Mouse (Mus musculus) T-helper 17 cell (primary cell): Measurements from ENCODE around the gene G3bp2.

Experiments used
- in situ Hi-C, 2 experiments: fragments of 300-600 bp; cut with MboI, MseI; formaldehyde crosslinking; loops; 1 replicate in 1 of 2; 2 replicates in 1 of 2; pipeline ENCODE4 v1.15.1; 2025; ENCODE audit warnings: high pct_unique_total_duplicates in 2 of 2

The G3bp2 gene

GRCm38 (mm10) chr5:92083417-92084038 lies at the start of gene G3bp2:
Gene G3bp2, minus strand, starts transcription at chr5:92083719.
- in situ Hi-C loops: no loop called here

DNA sequence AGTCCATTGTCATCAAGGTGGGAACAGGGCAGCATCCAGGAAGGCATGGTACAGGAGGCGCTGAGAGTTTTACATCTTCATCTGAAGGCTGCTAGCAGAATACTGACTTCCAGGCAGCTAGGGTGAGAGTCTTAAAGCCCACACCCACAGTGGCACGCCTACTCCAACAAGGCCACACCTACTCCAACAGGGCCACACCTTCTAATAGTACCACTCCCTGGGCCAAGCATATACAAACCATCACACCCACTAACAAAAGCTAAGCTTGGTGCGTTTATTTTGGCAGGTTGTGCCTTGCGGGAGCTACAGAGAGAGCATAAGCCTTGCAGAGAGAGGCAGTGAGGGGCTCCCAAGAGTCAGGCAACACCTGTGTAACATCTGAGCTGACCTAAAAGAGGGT lies 49.5 kb upstream of the G3bp2 start:
- in situ Hi-C loops: loop anchor here in 1 of 2 experiments (25.0 kb wide), 2 partner anchors 1196 to 1646 kb away; partner anchors contain the start of genes Afp and Mthfd2l

DNA sequence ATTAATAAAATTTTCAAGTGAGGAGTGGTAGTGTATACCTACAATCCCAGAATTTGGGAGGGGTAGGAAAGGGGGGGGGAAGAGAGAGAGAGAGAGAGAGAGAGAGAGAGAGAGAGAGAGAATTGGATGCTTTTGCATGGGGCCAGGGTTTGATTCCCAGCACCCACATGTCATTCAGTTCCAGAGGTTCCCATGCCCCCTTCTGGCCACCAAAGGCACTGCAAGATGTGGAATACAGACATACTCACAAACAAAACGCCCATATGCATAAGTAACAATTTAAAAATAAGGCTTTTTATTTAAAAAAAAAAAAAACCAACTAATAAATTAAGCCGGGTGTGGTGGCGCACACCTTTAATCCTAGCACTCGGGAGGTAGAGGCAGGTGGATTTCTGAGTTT lies 48.6 kb upstream of the G3bp2 start:
- in situ Hi-C loops: loop anchor here in 1 of 2 experiments (25.0 kb wide), 2 partner anchors 1195 to 1645 kb away; partner anchors contain the start of genes Afp and Mthfd2l

DNA sequence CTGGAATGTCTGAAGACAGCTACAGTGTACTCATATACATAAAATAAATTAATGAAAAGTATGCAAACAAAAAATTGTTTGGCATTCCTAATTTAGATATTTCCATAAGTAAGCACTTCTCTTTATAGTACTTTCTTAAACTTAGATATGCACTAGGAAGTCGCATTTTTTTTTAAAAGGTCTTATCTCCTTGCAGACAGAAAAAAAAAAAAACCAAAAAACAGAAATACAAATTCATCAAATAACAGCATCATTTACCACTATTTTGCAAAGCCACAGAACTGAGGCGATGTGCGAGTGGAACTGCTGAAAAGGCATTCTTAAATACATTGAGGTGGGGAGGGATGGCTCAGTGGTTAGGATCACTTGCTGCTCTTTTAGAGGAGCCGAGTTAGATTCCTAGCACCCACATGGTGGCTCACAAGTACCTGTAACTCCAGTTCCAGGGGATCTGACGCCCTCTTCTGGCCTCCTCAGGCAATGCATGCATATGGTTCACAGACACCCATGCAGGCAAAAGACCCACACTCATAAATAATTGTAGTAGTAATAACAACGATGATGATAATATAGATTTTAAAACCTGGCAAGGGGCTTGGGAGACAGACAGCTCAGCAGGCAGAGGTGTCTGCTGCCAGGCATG lies 46.6 kb upstream of the G3bp2 start:
- in situ Hi-C loops: loop anchor here in 1 of 2 experiments (25.0 kb wide), 2 partner anchors 1193 to 1643 kb away; partner anchors contain the start of genes Afp and Mthfd2l

DNA sequence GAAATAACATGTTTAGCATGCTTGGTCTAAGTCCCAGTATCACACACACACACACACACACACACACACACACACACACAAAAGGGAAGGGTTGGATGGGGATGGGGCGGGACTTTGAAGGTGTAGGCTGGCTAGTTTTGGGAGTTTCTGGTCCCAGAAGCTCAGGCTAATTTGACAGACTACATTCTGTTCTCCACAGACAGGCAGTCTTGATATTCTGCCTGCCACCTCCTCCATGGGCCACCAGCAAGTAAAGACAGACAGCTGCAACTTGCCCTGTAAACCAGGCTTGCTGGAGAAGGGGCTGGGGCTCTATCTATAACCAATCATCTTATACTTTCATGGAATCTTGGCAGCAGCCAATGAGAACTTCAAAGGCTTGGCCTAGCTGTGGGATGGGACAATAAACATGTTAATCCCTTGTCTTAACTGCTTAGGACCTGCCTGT lies 45.8 kb upstream of the G3bp2 start:
- in situ Hi-C loops: loop anchor here in 1 of 2 experiments (25.0 kb wide), 2 partner anchors 1192 to 1642 kb away; partner anchors contain the start of genes Afp and Mthfd2l

GRCm38 (mm10) chr5:92128570-92128969 lies 45.1 kb upstream of the G3bp2 start:
- in situ Hi-C loops: loop anchor here in 1 of 2 experiments (25.0 kb wide), 2 partner anchors 1191 to 1641 kb away; partner anchors contain the start of genes Afp and Mthfd2l

GRCm38 (mm10) chr5:92127751-92128150 lies 44.2 kb upstream of the G3bp2 start:
- in situ Hi-C loops: loop anchor here in 1 of 2 experiments (25.0 kb wide), 2 partner anchors 1190 to 1640 kb away; partner anchors contain the start of genes Afp and Mthfd2l

GRCm38 (mm10) chr5:92127141-92127625 lies 43.7 kb upstream of the G3bp2 start:
- in situ Hi-C loops: loop anchor here in 1 of 2 experiments (25.0 kb wide), 2 partner anchors 1190 to 1640 kb away; partner anchors contain the start of genes Afp and Mthfd2l

DNA sequence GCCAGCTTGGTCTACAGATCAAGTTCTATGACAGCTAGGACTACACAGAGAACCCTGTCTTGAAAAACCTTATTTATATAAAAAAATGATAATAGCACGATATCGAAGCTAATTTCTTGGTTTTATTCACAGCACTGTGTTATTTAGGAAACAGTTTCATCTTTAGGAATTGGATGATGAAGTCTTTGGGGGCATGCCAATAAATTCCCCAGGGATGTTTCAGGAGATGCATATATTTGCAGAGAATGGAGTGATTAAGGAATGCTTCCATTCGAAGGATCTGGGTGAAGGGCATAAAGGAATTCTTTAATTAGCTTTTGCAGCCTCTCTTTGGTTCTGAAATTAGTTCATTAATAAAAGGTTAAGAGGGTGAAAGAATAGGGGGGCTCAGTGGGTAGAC lies 41.9 kb upstream of the G3bp2 start:
- in situ Hi-C loops: loop anchor here in 1 of 2 experiments (25.0 kb wide), 2 partner anchors 1188 to 1638 kb away; partner anchors contain the start of genes Afp and Mthfd2l

GRCm38 (mm10) chr5:92121636-92122035 lies 38.1 kb upstream of the G3bp2 start:
- in situ Hi-C loops: no loop called here

DNA sequence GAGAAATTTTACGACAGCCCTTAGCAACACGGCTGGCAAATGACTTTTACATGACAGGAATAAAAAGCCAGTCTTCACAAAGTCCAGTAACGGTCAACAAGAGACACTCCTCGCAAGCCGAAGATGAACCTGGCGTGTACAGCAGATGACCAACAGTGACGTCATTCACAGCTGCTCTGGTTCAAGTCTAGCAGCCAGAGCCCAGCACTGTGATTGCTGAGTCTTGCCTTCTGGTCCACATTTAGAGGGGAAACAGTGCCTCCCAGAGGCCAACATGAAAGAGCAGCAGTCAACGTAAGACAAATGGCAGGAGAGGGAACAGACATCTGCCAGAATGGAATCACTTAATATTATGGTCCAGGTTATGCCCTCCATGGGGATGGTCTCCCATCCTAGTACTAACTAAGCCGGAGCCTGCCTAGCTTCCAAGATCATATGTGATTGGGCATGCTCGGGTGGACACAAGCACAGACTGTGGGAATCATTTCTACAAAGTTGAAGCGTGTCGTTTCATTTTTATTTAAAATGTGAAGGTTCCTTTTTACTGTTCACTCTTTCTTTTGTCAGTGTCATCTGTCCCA lies 34.4 kb upstream of the G3bp2 start:
- in situ Hi-C loops: loop anchor here (5.0 to 10.0 kb wide), 3 partner anchors 41 to 1153 kb away; no protein-coding TSS in a partner anchor

GRCm38 (mm10) chr5:92114939-92115338 lies 31.4 kb upstream of the G3bp2 start:
- in situ Hi-C loops: loop anchor here (5.0 to 10.0 kb wide), 4 partner anchors 38 to 1150 kb away; no protein-coding TSS in a partner anchor

DNA sequence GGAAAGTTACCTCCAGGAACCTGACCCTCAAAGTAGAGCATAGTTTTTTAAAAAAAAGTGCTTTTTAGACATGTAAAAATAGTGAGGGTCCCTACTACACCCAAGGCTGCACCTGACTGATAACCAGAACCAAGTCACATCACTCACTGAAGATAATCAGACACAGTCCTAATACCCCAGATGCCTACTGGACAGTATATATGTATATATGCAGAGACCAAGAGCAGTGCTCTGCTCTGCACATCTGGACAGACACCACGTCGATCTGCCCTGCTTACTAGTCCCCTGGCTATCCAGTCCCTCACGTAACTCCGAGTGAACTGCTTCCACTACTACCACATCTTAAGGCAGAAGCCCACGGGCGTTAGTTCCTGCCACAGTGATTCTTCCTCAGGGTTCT lies 30.7 kb upstream of the G3bp2 start:
- in situ Hi-C loops: loop anchor here (5.0 to 10.0 kb wide), 3 partner anchors 252 to 1149 kb away; no protein-coding TSS in a partner anchor

DNA sequence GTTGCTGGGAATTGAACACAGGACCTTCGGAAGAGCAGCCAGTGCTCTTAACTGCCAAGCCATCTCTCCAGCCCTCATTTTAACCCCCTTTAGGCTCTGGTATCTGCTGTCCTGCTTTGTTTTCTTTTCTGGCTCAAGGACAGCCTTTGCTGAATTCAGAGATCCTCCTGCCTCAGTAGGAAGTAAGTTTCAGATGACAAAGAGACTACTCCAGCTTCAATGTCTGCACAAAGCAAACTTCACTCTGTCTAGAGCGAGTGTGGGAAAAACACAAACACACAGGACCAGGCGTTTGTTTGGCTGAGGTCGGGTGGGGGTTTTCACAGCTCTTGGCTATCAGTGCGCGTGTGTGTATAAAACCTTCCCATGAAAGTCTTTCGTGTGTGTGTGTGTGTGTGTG lies 30.0 kb upstream of the G3bp2 start:
- in situ Hi-C loops: loop anchor here (5.0 to 10.0 kb wide), 3 partner anchors 251 to 1149 kb away; no protein-coding TSS in a partner anchor

GRCm38 (mm10) chr5:92112585-92112984 lies 29.1 kb upstream of the G3bp2 start:
- in situ Hi-C loops: loop anchor here (5.0 to 10.0 kb wide), 3 partner anchors 250 to 1148 kb away; no protein-coding TSS in a partner anchor

DNA sequence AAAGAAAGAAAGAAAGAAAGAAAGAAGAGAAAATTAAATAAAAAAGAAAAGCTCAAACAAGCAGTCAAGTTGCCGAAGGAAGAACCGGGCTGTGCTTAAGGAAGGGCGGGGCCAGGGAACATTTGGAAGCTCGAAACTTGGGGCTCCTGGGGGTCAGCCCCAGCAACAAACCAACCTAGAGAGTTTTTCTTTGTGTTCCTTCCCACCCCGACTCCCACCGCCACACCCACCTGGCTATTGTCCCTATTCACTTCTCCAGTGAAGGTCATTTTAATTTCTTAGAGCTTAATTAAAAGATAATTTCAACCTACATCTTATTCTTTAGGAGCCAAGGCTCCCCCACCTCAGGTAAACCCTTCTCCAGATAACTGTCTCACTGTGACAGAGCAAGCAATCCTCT lies 28.7 kb upstream of the G3bp2 start:
- in situ Hi-C loops: loop anchor here (5.0 to 10.0 kb wide), 3 partner anchors 250 to 1147 kb away; no protein-coding TSS in a partner anchor

DNA sequence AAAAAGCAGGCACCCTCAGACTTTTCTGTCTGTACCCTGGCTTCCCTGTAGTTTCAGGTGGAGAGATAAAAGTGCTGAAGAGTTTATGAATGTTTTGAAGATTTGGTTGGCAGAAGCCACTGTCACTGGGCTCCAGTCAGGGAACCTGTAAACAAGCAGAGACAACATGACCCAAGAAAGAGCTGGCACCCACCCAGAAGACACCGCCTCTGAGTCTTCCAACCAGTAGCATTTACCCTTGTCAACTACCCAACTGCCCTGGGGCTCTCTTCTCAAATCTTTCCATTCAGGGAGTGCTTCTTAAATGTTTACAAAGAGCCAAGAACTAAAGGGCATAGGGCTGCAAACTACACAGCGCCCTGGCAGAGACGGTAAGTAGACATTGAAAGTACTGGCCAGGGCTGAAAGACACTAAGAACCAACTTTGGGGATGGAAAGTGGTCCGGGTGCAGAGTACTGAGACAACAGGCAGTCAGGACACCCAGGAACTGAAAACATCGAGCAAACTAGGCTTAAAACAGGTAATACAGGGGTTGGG lies 27.4 kb upstream of the G3bp2 start:
- in situ Hi-C loops: loop anchor here (5.0 to 10.0 kb wide), 3 partner anchors 249 to 1146 kb away; no protein-coding TSS in a partner anchor

- in situ Hi-C loops: no loop called here
Measured at GRCm38 (mm10) chr5:92107282-92107681, 23.8 kb upstream of the G3bp2 start.

- in situ Hi-C loops: no loop called here
Measured at GRCm38 (mm10) chr5:92106327-92107125, 23.0 kb upstream of the G3bp2 start.

DNA sequence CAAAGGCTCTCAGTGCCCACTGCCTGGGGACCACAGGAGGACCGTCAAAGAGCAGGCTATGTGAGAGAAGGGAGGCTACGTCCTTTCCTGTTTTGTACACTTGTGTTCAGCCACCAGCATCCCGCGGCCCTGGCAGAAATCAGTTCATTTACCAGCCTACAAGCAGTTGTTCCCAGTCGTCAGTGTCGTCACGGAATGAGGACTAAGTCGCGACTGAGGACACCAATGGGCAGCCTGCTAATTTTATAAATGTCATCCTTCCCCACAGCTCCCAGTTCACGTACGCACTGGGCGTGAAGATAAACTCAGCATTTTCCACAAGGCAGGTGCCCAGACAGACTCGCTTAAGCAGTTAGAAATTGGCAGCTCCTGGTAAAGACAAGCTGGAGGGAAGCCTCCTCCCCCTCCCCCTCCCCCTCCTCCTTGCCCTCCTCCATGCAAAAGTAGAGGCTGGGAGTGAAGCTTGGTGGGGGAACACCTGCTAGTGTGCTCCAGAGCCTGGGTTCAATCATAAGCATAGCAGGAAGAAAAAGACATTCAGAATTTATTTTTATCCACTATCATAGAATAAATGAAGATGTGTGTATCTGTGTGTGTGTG lies 20.4 kb upstream of the G3bp2 start:
- in situ Hi-C loops: no loop called here
